Mouse (Mus musculus): ENCODE data around the gene Tbata.

GRCm38 (mm10) chr10:61236683-61237390 is 65.1 kb downstream of the Tbata start:
- TF ChIP-seq CTCF (IDR thresholded peaks at IDR 0.05), result no peak
- no peak for TF ChIP-seq POLR2A (IDR thresholded peaks at IDR 0.05; ENCODE audit: insufficient read depth, low read depth, low read length)
- TF ChIP-seq EP300 (IDR thresholded peaks at IDR 0.05; ENCODE audit: insufficient read depth, low read depth, low read length), result no peak
